Mouse (Mus musculus): ENCODE results near the gene Spon1. TPM values are rescaled to one million over a fixed set of nuclear protein-coding genes. Genes with fewer than 3 reads are reported as not detected.
A peak's percentile ranks its signal among the peaks of the same experiment; 100 is the strongest.

Gene Spon1
- polyA plus RNA-seq, 1 experiment from 2014 or later, result 39.6 TPM

DNA sequence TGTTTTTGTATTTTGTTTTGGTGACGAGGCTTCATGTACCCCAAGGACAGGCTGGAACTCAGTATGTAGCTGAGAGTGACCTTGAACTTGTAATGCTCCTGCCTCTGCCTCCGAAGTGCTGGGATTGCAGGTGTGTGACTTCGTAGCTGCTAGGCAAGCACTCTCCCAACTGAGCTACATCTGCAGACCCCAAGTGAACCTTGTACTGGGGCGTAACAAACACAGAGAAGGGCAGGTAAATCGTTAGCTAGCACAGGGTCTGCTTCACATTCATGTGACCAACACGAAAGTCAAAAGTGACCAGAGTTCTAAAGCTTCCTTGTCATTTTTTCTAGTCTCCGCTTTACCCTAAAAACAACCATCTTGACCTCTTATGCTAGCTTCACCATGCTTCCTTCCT is 145.1 kb downstream of the Spon1 start:
- no peaks in the 10 kb centered on the region for H3K27me3 ChIP-seq (ENCODE audit: control insufficient read depth, insufficient read depth, low read length)
- H3K9ac ChIP-seq (replicated peaks; ENCODE audit: low read length), result no peak overlapping the region
- ATAC-seq (ENCODE audit: low FRiP score, low TSS enrichment) (no peak), DNase-seq (no peak)
- WGBS, result 89% methylated on average over 7 of the region's 7 CpGs
- H3K4me1 ChIP-seq (ENCODE audit: control insufficient read depth, insufficient read depth, low read length), result peaks cover 8% of the 10 kb centered on the region; the same call in 1 of the 2 replicates
- H3K9me3 ChIP-seq (ENCODE audit: control insufficient read depth, low read length), result no peaks in the 10 kb centered on the region
- no peak overlapping the region for H3K4me3 ChIP-seq (replicated peaks; ENCODE audit: low read depth, low read length)
- H3K27ac ChIP-seq (replicated peaks; ENCODE audit: low read depth, low read length), result no peak overlapping the region
- H3K36me3 ChIP-seq (ENCODE audit: control insufficient read depth, insufficient read depth, low read length), result no peaks in the 10 kb centered on the region
- no peak overlapping the region for H3K4me2 ChIP-seq (ENCODE audit: low read length)

DNA sequence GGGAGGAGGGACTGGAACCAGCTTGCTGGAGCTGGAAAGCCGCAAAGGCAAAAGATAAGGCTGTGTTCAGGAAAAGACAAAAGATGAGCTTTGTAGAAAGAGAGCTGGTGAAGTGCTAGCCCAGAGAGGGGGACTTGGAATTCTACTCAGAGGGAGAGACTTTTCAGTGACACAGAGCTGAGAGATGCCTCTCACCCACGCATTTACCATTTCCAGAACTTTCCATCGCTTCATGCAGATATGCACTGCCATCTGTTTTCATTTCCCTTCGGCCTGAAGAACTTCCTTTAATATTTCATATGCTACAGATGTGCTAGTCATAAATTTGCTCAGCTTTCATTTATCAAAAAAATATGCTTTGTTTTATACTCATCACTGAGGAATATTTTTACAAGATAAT is 150.1 kb downstream of the Spon1 start:
- DNase-seq (no peak), ATAC-seq (ENCODE audit: low FRiP score, low TSS enrichment) (no peak)

DNA sequence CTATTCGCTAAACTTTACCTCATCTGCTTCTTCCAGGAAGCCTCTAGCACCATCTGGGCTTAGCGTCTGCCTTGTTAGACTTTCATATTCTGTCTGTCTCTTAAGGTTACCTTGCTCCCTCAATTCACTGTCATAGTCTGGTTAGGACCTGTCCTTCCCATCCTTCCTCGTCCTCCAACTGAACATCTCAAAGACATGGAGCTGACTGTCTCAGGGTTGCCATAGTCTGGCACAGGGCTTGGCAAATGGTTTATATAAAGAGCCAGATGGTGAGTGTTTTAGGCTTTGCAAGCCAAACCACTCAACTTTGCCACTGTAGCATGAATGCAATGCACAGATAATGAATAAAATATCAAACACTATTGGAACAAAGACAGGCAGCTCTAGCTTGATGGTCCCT is 153.1 kb downstream of the Spon1 start:
- peaks cover 7% of the 10 kb centered on the region; the same call in 1 of the 2 replicates for H3K9me3 ChIP-seq (ENCODE audit: control insufficient read depth, low read length)
- no peak overlapping the region for H3K9ac ChIP-seq (replicated peaks; ENCODE audit: low read length)
- H3K4me2 ChIP-seq (ENCODE audit: low read length), result no peak overlapping the region
- H3K27ac ChIP-seq (replicated peaks; ENCODE audit: low read depth, low read length), result no peak overlapping the region
- WGBS, result 95% methylated on average over 3 of the region's 3 CpGs
- DNase-seq (no peak), ATAC-seq (ENCODE audit: low FRiP score, low TSS enrichment) (no peak)
- no peaks in the 10 kb centered on the region for H3K36me3 ChIP-seq (ENCODE audit: control insufficient read depth, insufficient read depth, low read length)
- H3K4me1 ChIP-seq (ENCODE audit: control insufficient read depth, insufficient read depth, low read length), result no peaks in the 10 kb centered on the region
- H3K27me3 ChIP-seq (ENCODE audit: control insufficient read depth, insufficient read depth, low read length), result no peaks in the 10 kb centered on the region
- H3K4me3 ChIP-seq (replicated peaks; ENCODE audit: low read depth, low read length), result no peak overlapping the region

More for the DNA sequence above, 150.1 kb downstream of the Spon1 start:
- no peaks in the 10 kb centered on the region for H3K27me3 ChIP-seq (ENCODE audit: control insufficient read depth, insufficient read depth, low read length)
- peaks cover 7% of the 10 kb centered on the region; the same call in 1 of the 2 replicates for H3K9me3 ChIP-seq (ENCODE audit: control insufficient read depth, low read length)
- H3K4me3 ChIP-seq (replicated peaks; ENCODE audit: low read depth, low read length), result no peak overlapping the region
- H3K4me2 ChIP-seq (ENCODE audit: low read length), result no peak overlapping the region
- 84% methylated on average over 4 of the region's 4 CpGs for WGBS
- no peaks in the 10 kb centered on the region for H3K36me3 ChIP-seq (ENCODE audit: control insufficient read depth, insufficient read depth, low read length)
- H3K27ac ChIP-seq (replicated peaks; ENCODE audit: low read depth, low read length), result no peak overlapping the region
- H3K9ac ChIP-seq (replicated peaks; ENCODE audit: low read length), result no peak overlapping the region
- H3K4me1 ChIP-seq (ENCODE audit: control insufficient read depth, insufficient read depth, low read length), result no peaks in the 10 kb centered on the region

DNA sequence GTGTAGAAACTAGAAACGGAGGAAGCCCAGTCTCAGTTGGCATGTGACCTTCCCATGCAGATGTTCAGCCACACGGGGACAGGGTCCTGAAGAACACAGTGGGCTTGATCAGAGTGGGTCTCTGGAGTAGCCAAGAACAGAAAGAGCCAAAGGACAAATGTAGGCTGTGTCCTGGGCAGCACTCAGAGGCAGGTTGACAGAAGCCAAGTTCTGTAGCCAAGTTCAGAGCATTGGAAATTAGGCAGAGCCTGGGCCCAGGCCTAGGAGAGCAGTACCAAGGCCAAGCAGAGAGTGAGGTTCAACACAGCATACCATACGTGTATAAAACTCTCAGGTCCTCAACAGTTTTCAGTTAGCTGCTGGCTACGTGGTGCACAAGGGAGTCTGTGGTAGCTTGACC is 153.7 kb downstream of the Spon1 start:
- Histone ChIP-seq H3K27ac (replicated peaks; ENCODE audit: low read depth, low read length) (no peak overlapping the region), H3K4me3 (replicated peaks; ENCODE audit: low read depth, low read length) (no peak overlapping the region), H3K36me3 (ENCODE audit: control insufficient read depth, insufficient read depth, low read length) (no peaks in the 10 kb centered on the region), H3K4me2 (ENCODE audit: low read length) (no peak overlapping the region), H3K27me3 (ENCODE audit: control insufficient read depth, insufficient read depth, low read length) (no peaks in the 10 kb centered on the region), H3K9me3 (ENCODE audit: control insufficient read depth, low read length) (peaks cover 7% of the 10 kb centered on the region; the same call in 1 of the 2 replicates), H3K4me1 (ENCODE audit: control insufficient read depth, insufficient read depth, low read length) (no peaks in the 10 kb centered on the region), H3K9ac (replicated peaks; ENCODE audit: low read length) (no peak overlapping the region)
- ATAC-seq (ENCODE audit: low FRiP score, low TSS enrichment) (no peak), DNase-seq (no peak)
- 84% methylated on average over 4 of the region's 4 CpGs for WGBS

DNA sequence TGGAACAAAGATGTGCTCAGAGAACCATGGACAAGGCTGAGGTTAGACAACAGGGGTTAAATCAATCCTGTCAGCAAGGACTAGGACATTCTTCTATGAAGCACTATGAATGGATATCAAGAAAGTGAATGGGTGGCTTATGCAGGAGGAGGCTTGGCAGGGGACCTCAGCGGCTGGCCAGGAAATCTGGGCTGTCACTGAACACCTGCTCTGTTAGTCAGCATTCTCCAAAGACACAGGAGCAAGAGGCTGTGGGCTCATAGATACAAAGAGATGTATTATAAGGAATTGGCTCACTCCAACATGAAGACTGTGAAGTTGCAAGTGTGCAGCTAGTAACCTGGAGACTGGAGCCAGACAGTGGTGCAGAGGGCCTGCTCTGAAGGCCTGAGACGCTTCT is 154.3 kb downstream of the Spon1 start:
- no peak for DNase-seq
- WGBS, result 75% methylated on average over 2 of the region's 2 CpGs
- Histone ChIP-seq H3K27me3 (ENCODE audit: control insufficient read depth, insufficient read depth, low read length) (no peaks in the 10 kb centered on the region), H3K4me2 (ENCODE audit: low read length) (no peak overlapping the region), H3K9me3 (ENCODE audit: control insufficient read depth, low read length) (peaks cover 7% of the 10 kb centered on the region; the same call in 1 of the 2 replicates), H3K4me3 (replicated peaks; ENCODE audit: low read depth, low read length) (no peak overlapping the region), H3K4me1 (ENCODE audit: control insufficient read depth, insufficient read depth, low read length) (no peaks in the 10 kb centered on the region), H3K27ac (replicated peaks; ENCODE audit: low read depth, low read length) (no peak overlapping the region), H3K9ac (replicated peaks; ENCODE audit: low read length) (no peak overlapping the region), H3K36me3 (ENCODE audit: control insufficient read depth, insufficient read depth, low read length) (no peaks in the 10 kb centered on the region)
- no peak for ATAC-seq (ENCODE audit: low FRiP score, low TSS enrichment)

DNA sequence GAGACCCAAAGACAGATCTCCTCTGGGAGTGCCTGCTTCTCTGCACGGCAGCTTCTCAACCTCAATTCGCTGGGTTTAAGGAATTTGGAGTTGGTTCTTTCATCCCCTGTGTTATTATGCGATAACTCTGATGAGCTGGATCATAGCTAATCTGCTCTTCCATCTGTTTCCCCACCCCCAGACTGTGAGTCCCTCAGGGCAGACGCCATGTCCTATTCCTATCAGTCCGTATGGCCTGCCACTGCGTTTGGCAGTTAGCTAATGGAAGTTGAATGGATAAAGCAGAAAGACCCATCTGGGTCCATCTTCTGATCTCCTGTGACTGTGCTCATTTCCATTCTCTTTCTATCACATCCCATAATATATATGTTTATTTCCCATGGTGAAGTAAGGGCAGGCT is 158.8 kb downstream of the Spon1 start:
- Histone ChIP-seq H3K36me3 (ENCODE audit: control insufficient read depth, insufficient read depth, low read length) (no peaks in the 10 kb centered on the region), H3K9ac (replicated peaks; ENCODE audit: low read length) (no peak overlapping the region), H3K27ac (replicated peaks; ENCODE audit: low read depth, low read length) (no peak overlapping the region), H3K9me3 (ENCODE audit: control insufficient read depth, low read length) (no peaks in the 10 kb centered on the region), H3K4me3 (replicated peaks; ENCODE audit: low read depth, low read length) (no peak overlapping the region), H3K27me3 (ENCODE audit: control insufficient read depth, insufficient read depth, low read length) (no peaks in the 10 kb centered on the region), H3K4me2 (ENCODE audit: low read length) (no peak overlapping the region), H3K4me1 (ENCODE audit: control insufficient read depth, insufficient read depth, low read length) (no peaks in the 10 kb centered on the region)
- 53% methylated on average over 6 of the region's 6 CpGs for WGBS
- peak; percentile 23 for DNase-seq
- ATAC-seq (ENCODE audit: low FRiP score, low TSS enrichment), result no peak

DNA sequence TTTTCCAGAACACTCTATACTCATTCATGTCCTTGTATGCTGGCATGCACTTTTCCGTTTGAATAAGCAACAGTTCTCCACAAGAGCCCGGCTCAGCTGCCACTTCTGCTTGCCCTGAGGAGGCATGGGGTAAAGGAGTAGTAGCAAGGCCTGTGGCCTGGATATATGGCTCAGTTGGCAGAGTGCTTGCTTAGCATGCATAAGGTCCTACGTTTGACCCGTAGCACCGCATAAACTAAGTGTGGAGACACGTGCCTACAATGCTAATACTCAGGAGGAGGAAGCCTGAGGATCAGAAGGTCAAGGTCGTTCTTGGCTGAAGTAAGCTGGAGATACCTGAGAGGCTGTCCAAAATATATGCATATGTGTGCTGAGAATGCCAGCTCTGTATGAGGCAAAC is 185.1 kb downstream of the Spon1 start:
- Histone ChIP-seq H3K27me3 (ENCODE audit: control insufficient read depth, insufficient read depth, low read length) (no peaks in the 10 kb centered on the region), H3K27ac (replicated peaks; ENCODE audit: low read depth, low read length) (no peak overlapping the region)
- 85% methylated on average over 7 of the region's 7 CpGs for WGBS

DNA sequence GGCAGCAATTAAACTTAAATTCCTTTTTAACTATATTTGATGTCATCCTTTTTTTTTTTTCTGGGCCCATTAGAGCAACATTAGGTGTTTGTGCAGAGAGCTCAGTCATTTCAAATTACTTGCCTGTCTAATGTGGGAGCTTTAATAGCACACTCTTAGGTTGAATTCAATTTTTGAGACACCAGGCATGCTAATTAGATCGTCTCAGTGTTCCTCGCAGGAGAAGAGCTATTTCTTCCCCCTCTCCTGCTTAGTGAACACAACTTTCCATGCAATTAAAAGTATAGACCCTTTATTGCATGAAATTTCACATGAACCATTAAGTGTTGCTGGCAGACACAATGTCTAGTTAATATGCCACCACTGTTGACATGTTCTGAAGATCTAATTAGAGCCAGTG is 189.6 kb downstream of the Spon1 start:
- H3K4me1 ChIP-seq (ENCODE audit: control insufficient read depth, insufficient read depth, low read length), result no peaks in the 10 kb centered on the region
- ATAC-seq (ENCODE audit: low FRiP score, low TSS enrichment) (no peak), DNase-seq (no peak)
- H3K27me3 ChIP-seq (ENCODE audit: control insufficient read depth, insufficient read depth, low read length), result no peaks in the 10 kb centered on the region
- H3K4me3 ChIP-seq (replicated peaks; ENCODE audit: low read depth, low read length), result no peak overlapping the region
- WGBS, result 72% methylated on average over 2 of the region's 2 CpGs
- H3K27ac ChIP-seq (replicated peaks; ENCODE audit: low read depth, low read length), result no peak overlapping the region
- no peak overlapping the region for H3K9ac ChIP-seq (replicated peaks; ENCODE audit: low read length)
- no peak overlapping the region for H3K4me2 ChIP-seq (ENCODE audit: low read length)
- no peaks in the 10 kb centered on the region for H3K36me3 ChIP-seq (ENCODE audit: control insufficient read depth, insufficient read depth, low read length)
- H3K9me3 ChIP-seq (ENCODE audit: control insufficient read depth, low read length), result no peaks in the 10 kb centered on the region

More for the DNA sequence above, 185.1 kb downstream of the Spon1 start:
- no peak for DNase-seq
- Histone ChIP-seq H3K9me3 (ENCODE audit: control insufficient read depth, low read length) (no peaks in the 10 kb centered on the region), H3K4me2 (ENCODE audit: low read length) (no peak overlapping the region), H3K4me3 (replicated peaks; ENCODE audit: low read depth, low read length) (no peak overlapping the region), H3K36me3 (ENCODE audit: control insufficient read depth, insufficient read depth, low read length) (no peaks in the 10 kb centered on the region), H3K9ac (replicated peaks; ENCODE audit: low read length) (no peak overlapping the region), H3K4me1 (ENCODE audit: control insufficient read depth, insufficient read depth, low read length) (no peaks in the 10 kb centered on the region)
- ATAC-seq (ENCODE audit: low FRiP score, low TSS enrichment), result no peak

DNA sequence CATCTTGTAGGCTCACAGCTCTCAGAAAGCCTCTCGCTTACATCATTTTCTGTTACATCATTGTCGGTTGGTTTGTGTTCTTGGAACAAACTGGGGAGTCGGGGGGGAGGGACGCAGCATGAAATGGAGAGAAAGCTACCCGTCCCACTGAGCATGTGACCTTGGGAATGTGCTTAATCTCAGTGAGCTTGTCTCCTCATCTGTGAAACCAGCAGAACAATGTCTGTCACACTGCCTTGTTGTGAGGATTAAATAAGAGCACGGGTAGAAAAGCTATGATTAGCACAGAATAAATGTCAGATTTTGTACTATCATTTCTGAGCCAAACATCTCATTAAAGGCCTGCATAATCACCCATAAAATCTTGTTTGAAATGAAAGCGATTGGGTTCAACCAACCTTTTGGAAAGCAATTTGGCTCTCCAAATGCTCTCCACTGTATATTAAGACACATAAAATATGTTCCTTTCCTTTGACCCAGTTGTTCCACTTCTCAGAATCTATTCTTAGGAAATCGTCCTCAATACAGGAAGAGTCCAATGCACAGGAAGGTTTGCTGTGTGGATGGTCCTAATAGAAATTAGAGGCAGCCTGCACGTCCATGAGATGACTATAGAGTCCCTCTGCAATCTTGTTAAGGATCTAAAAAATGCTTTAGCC is 195.2 kb downstream of the Spon1 start:
- Histone ChIP-seq H3K4me1 (ENCODE audit: control insufficient read depth, insufficient read depth, low read length) (no peaks in the 10 kb centered on the region), H3K4me3 (replicated peaks; ENCODE audit: low read depth, low read length) (no peak overlapping the region), H3K9me3 (ENCODE audit: control insufficient read depth, low read length) (no peaks in the 10 kb centered on the region), H3K4me2 (ENCODE audit: low read length) (no peak overlapping the region), H3K36me3 (ENCODE audit: control insufficient read depth, insufficient read depth, low read length) (no peaks in the 10 kb centered on the region), H3K27me3 (ENCODE audit: control insufficient read depth, insufficient read depth, low read length) (no peaks in the 10 kb centered on the region), H3K27ac (replicated peaks; ENCODE audit: low read depth, low read length) (no peak overlapping the region), H3K9ac (replicated peaks; ENCODE audit: low read length) (no peak overlapping the region)
- 57% methylated on average over 9 of the region's 9 CpGs for WGBS
- DNase-seq (no peak), ATAC-seq (ENCODE audit: low FRiP score, low TSS enrichment) (no peak)
